Mouse (Mus musculus): ENCODE measurements around the gene Cyp2c55. TPM values are rescaled to one million over a fixed set of nuclear protein-coding genes. Genes with fewer than 3 reads are reported as not detected.

Gene Cyp2c55
- polyA plus RNA-seq (2015; fragmentation: Illumina TruSeq; extraction: RNeasy Lipid Tissue Mini Kit (QIAGEN cat#74804); ENCODE audit: insufficient read depth, low read depth, low replicate concordance), result 0.41 TPM

GRCm38 (mm10) chr19:39006715-39007114 lies at the start of gene Cyp2c55:
Cyp2c55 (plus strand) TSS chr19:39007019.

GRCm38 (mm10) chr19:39060719-39061118 lies 53.9 kb downstream of the Cyp2c55 start, which contains the start of gene Cyp2c65:
Cyp2c65 (plus strand) TSS chr19:39061015.

Other genes with a start within 250 kb of the Cyp2c55 start
- gene Noc3l, start 187.8 kb upstream of the Cyp2c55 start, polyA plus RNA-seq (2015; fragmentation: Illumina TruSeq; extraction: RNeasy Lipid Tissue Mini Kit (QIAGEN cat#74804); ENCODE audit: insufficient read depth, low read depth, low replicate concordance), result 3.3 TPM
- 1.2 TPM for gene Tbc1d12, start 170.4 kb upstream of the Cyp2c55 start, polyA plus RNA-seq (2015; fragmentation: Illumina TruSeq; extraction: RNeasy Lipid Tissue Mini Kit (QIAGEN cat#74804); ENCODE audit: insufficient read depth, low read depth, low replicate concordance)
- 0.31 TPM for gene Hells, start 76.1 kb upstream of the Cyp2c55 start, polyA plus RNA-seq (2015; fragmentation: Illumina TruSeq; extraction: RNeasy Lipid Tissue Mini Kit (QIAGEN cat#74804); ENCODE audit: insufficient read depth, low read depth, low replicate concordance)
- not detected for gene Cyp2c65, start 54.0 kb downstream of the Cyp2c55 start, polyA plus RNA-seq (2015; fragmentation: Illumina TruSeq; extraction: RNeasy Lipid Tissue Mini Kit (QIAGEN cat#74804); ENCODE audit: insufficient read depth, low read depth, low replicate concordance)
- not detected for gene Cyp2c66, start 106.9 kb downstream of the Cyp2c55 start, polyA plus RNA-seq (2015; fragmentation: Illumina TruSeq; extraction: RNeasy Lipid Tissue Mini Kit (QIAGEN cat#74804); ENCODE audit: insufficient read depth, low read depth, low replicate concordance)

Measured in pancreas, adult 10 weeks (tissue).